Mouse (Mus musculus) embryonic facial prominence, embryonic 12.5 days (tissue): ENCODE data around the gene Rell1. TPM values are rescaled to one million over a fixed set of nuclear protein-coding genes. Genes with fewer than 3 reads are reported as not detected.

Source experiments
- ATAC-seq: fragments of 200-750 bp; cut with Nextera tagmentation; 2 replicates; pipeline ENCODE4 v1.8.0; 2017; ENCODE audit not compliant: insufficient number of reproducible peaks, insufficient read depth, low FRiP score, low TSS enrichment
- H3K27ac ChIP-seq: fragments of 300-500 bp; sonication (generic); 2 replicates; pipeline ENCODE4 v1.5.1; 2016; ENCODE audit warnings: mild to moderate bottlenecking
- H3K27me3 ChIP-seq: fragments of 300-500 bp; sonication (generic); 2 replicates; pipeline ENCODE4 v1.6.1; 2016; ENCODE audit warnings: mild to moderate bottlenecking, moderate library complexity
- H3K36me3 ChIP-seq: fragments of 300-500 bp; sonication (generic); 2 replicates; pipeline ENCODE4 v1.6.1; 2016; ENCODE audit warnings: mild to moderate bottlenecking
- H3K4me1 ChIP-seq: fragments of 300-500 bp; sonication (generic); 2 replicates; pipeline ENCODE4 v1.6.1; 2016
- H3K4me2 ChIP-seq: fragments of 300-500 bp; sonication (generic); replicated peaks from 2 replicates; pipeline ENCODE4 v1.6.1; 2016; ENCODE audit warnings: mild to moderate bottlenecking, moderate library complexity
- H3K4me3 ChIP-seq: fragments of 300-500 bp; sonication (generic); 2 replicates; pipeline ENCODE4 v1.5.1; 2016; ENCODE audit warnings: mild to moderate bottlenecking
- H3K9ac ChIP-seq: fragments of 300-500 bp; sonication (generic); 2 replicates; pipeline ENCODE4 v1.6.1; 2016; ENCODE audit warnings: mild to moderate bottlenecking, moderate library complexity
- H3K9me3 ChIP-seq: fragments of 300-500 bp; sonication (generic); 2 replicates; pipeline ENCODE4 v1.6.1; 2016; ENCODE audit warnings: mild to moderate bottlenecking, moderate library complexity
- WGBS: fragments of 180-500 bp; shearing (Covaris S2); methylation state at CpG from one replicate; pipeline ENCODE4 v1.1.7; 2016; 5-methylcytosine and 5-hydroxymethylcytosine counted together
- polyA plus RNA-seq: library from polyadenylated mRNA; unstranded; fragments of >200 nt; fragmentation: Nextera tagmentation; extraction: Ambion mirVana; gene quantifications from 2 replicates; pipeline ENCODE4 v1.2.1, GENCODE M21; 2016

Gene Rell1
- polyA plus RNA-seq, 1 experiment from 2014 or later: 22.1 TPM

GRCm38 (mm10) chr5:63967591-63968141 is 1.0 kb downstream of the Rell1 start:
- Histone ChIP-seq H3K27ac (0 out of 2 replicates have a peak overlapping the region, but pooled peaks have one; percentile 75), H3K4me1 (peaks cover 22% of the 10 kb centered on the region), H3K9ac (peak overlapping the region; percentile 73), H3K4me3 (peak overlapping the region; percentile 72), H3K36me3 (no peaks in the 10 kb centered on the region), H3K9me3 (no peaks in the 10 kb centered on the region), H3K27me3 (no peaks in the 10 kb centered on the region), H3K4me2 (peak overlapping the region; percentile 63)
- WGBS: 2% methylated on average over 12 of the region's 12 CpGs
- ATAC-seq: no peak

- H3K27me3 ChIP-seq: no peaks in the 10 kb centered on the region
- WGBS: 77% methylated on average over 4 of the region's 4 CpGs
- no peak overlapping the region for H3K4me2 ChIP-seq
- no peak overlapping the region for H3K9ac ChIP-seq
- H3K36me3 ChIP-seq: no peaks in the 10 kb centered on the region
- H3K4me1 ChIP-seq: peaks cover 22% of the 10 kb centered on the region
- H3K4me3 ChIP-seq: no peak overlapping the region
- no peaks in the 10 kb centered on the region for H3K9me3 ChIP-seq
- H3K27ac ChIP-seq: no peak overlapping the region
- no peak for ATAC-seq
Measured at GRCm38 (mm10) chr5:63966379-63966778, 2.3 kb downstream of the Rell1 start.

- H3K4me2 ChIP-seq: no peak overlapping the region
- no peak overlapping the region for H3K9ac ChIP-seq
- no peak for ATAC-seq
- WGBS: 79% methylated on average over 1 of the region's 1 CpGs
- no peak overlapping the region for H3K27ac ChIP-seq
- no peak overlapping the region for H3K4me3 ChIP-seq
- H3K9me3 ChIP-seq: no peaks in the 10 kb centered on the region
- H3K36me3 ChIP-seq: no peaks in the 10 kb centered on the region
- no peaks in the 10 kb centered on the region for H3K27me3 ChIP-seq
- peaks cover 22% of the 10 kb centered on the region for H3K4me1 ChIP-seq
Measured at GRCm38 (mm10) chr5:63965946-63966345, 2.8 kb downstream of the Rell1 start.

GRCm38 (mm10) chr5:63964576-63964975 is 4.1 kb downstream of the Rell1 start:
- Histone ChIP-seq H3K27ac (no peak overlapping the region), H3K9ac (no peak overlapping the region), H3K4me3 (no peak overlapping the region), H3K27me3 (no peaks in the 10 kb centered on the region), H3K4me2 (no peak overlapping the region), H3K36me3 (no peaks in the 10 kb centered on the region), H3K9me3 (no peaks in the 10 kb centered on the region), H3K4me1 (peaks cover 15% of the 10 kb centered on the region)
- 58% methylated on average over 8 of the region's 8 CpGs for WGBS
- ATAC-seq: no peak

- H3K4me2 ChIP-seq: no peak overlapping the region
- H3K9me3 ChIP-seq: no peaks in the 10 kb centered on the region
- WGBS: 85% methylated on average over 10 of the region's 10 CpGs
- no peak overlapping the region for H3K27ac ChIP-seq
- H3K9ac ChIP-seq: no peak overlapping the region
- no peaks in the 10 kb centered on the region for H3K36me3 ChIP-seq
- peaks cover 7% of the 10 kb centered on the region; the same call in 1 of the 2 replicates for H3K4me1 ChIP-seq
- H3K4me3 ChIP-seq: no peak overlapping the region
- ATAC-seq: no peak
- H3K27me3 ChIP-seq: no peaks in the 10 kb centered on the region
Measured at GRCm38 (mm10) chr5:63961726-63962125, 7.0 kb downstream of the Rell1 start.

- Histone ChIP-seq H3K4me1 (peaks cover 5% of the 10 kb centered on the region; the same call in 1 of the 2 replicates), H3K9ac (no peak overlapping the region), H3K4me2 (no peak overlapping the region), H3K27ac (no peak overlapping the region), H3K36me3 (no peaks in the 10 kb centered on the region), H3K4me3 (no peak overlapping the region), H3K9me3 (no peaks in the 10 kb centered on the region), H3K27me3 (no peaks in the 10 kb centered on the region)
- no peak for ATAC-seq
- 93% methylated on average over 10 of the region's 10 CpGs for WGBS
Measured at GRCm38 (mm10) chr5:63960565-63960964, 8.1 kb downstream of the Rell1 start.

GRCm38 (mm10) chr5:63958963-63959708 is 9.6 kb downstream of the Rell1 start:
- no peak for ATAC-seq
- Histone ChIP-seq H3K9me3 (no peaks in the 10 kb centered on the region), H3K27ac (no peak overlapping the region), H3K4me2 (no peak overlapping the region), H3K9ac (no peak overlapping the region), H3K36me3 (no peaks in the 10 kb centered on the region), H3K27me3 (no peaks in the 10 kb centered on the region), H3K4me3 (no peak overlapping the region), H3K4me1 (peaks cover 5% of the 10 kb centered on the region; the same call in 1 of the 2 replicates)
- 86% methylated on average over 18 of the region's 18 CpGs for WGBS

GRCm38 (mm10) chr5:63957607-63958006 is 11.1 kb downstream of the Rell1 start:
- no peaks in the 10 kb centered on the region for H3K27me3 ChIP-seq
- 66% methylated on average over 8 of the region's 8 CpGs for WGBS
- no peaks in the 10 kb centered on the region for H3K36me3 ChIP-seq
- H3K9me3 ChIP-seq: no peaks in the 10 kb centered on the region
- H3K4me3 ChIP-seq: no peak overlapping the region
- H3K9ac ChIP-seq: no peak overlapping the region
- no peak for ATAC-seq
- H3K4me2 ChIP-seq: no peak overlapping the region
- no peak overlapping the region for H3K27ac ChIP-seq
- H3K4me1 ChIP-seq: peaks cover 3% of the 10 kb centered on the region; the same call in 1 of the 2 replicates

GRCm38 (mm10) chr5:63956411-63956810 is 12.3 kb downstream of the Rell1 start:
- 86% methylated on average over 11 of the region's 11 CpGs for WGBS
- H3K4me3 ChIP-seq: no peak overlapping the region
- no peaks in the 10 kb centered on the region for H3K9me3 ChIP-seq
- no peaks in the 10 kb centered on the region for H3K36me3 ChIP-seq
- ATAC-seq: no peak
- no peak overlapping the region for H3K27ac ChIP-seq
- peaks cover 5% of the 10 kb centered on the region; the same call in 1 of the 2 replicates for H3K4me1 ChIP-seq
- H3K27me3 ChIP-seq: no peaks in the 10 kb centered on the region
- H3K4me2 ChIP-seq: no peak overlapping the region
- no peak overlapping the region for H3K9ac ChIP-seq

- ATAC-seq: no peak
- Histone ChIP-seq H3K36me3 (no peaks in the 10 kb centered on the region), H3K4me2 (no peak overlapping the region), H3K9me3 (no peaks in the 10 kb centered on the region), H3K4me1 (peaks cover 10% of the 10 kb centered on the region; the same call in 1 of the 2 replicates), H3K27ac (no peak overlapping the region), H3K27me3 (no peaks in the 10 kb centered on the region), H3K9ac (no peak overlapping the region), H3K4me3 (no peak overlapping the region)
- WGBS: 92% methylated on average over 15 of the region's 15 CpGs
Measured at GRCm38 (mm10) chr5:63953401-63954032, 15.2 kb downstream of the Rell1 start.

- peaks cover 9% of the 10 kb centered on the region; the same call in 1 of the 2 replicates for H3K4me1 ChIP-seq
- WGBS: 72% methylated on average over 6 of the region's 6 CpGs
- H3K27ac ChIP-seq: no peak overlapping the region; the same call in 1 of the 2 replicates
- H3K4me3 ChIP-seq: no peak overlapping the region
- no peak for ATAC-seq
- H3K4me2 ChIP-seq: no peak overlapping the region
- no peaks in the 10 kb centered on the region for H3K9me3 ChIP-seq
- no peak overlapping the region for H3K9ac ChIP-seq
- H3K27me3 ChIP-seq: no peaks in the 10 kb centered on the region
- no peaks in the 10 kb centered on the region for H3K36me3 ChIP-seq
Measured at GRCm38 (mm10) chr5:63952039-63952438, 16.7 kb downstream of the Rell1 start.
